Mouse (Mus musculus): ENCODE measurements around the gene Oas1a. TPM values are rescaled to one million over a fixed set of nuclear protein-coding genes. Genes with fewer than 3 reads are reported as not detected.
"Not testable (repeated sequence)": the region's sequence is repeated elsewhere in the genome, so short reads cannot be mapped to it uniquely, and the experiment has no call there.

Gene Oas1a
- polyA plus RNA-seq, 1 experiment, result not detected

DNA sequence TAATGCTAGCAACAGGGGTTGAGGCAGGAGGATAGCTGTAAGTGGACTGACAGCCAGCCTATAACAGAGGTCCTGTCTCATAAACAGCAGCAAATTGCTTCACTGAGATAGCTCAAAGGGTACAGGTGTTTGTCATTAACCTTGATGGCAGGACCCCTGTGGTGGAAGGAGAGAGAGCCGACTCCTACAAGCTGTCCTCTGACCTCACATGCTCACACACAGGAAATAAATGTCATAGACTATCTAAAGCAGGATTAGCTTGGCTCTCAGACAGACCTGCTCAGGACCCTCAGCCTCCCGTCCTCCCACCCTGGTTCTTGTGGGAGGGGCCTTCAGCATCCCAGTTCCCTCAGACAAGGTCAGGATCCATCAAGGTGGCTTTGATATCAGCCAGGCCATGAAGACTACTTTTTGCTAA lies 15.1 kb downstream of the Oas1a start:
- TF ChIP-seq EP300 (IDR thresholded peaks at IDR 0.05; ENCODE audit: insufficient read depth, low read depth, low read length) (no peak), POLR2A (IDR thresholded peaks at IDR 0.05; ENCODE audit: insufficient read depth, low read length) (no peak), CTCF (IDR thresholded peaks at IDR 0.05; ENCODE audit: low read depth, low read length) (no peak)
- no peaks in the 10 kb centered on the region for H3K4me1 ChIP-seq (ENCODE audit: control insufficient read depth, insufficient read depth, low read length)
- peaks cover 14% of the 10 kb centered on the region for H3K9me3 ChIP-seq (replicated peaks; ENCODE audit: control insufficient read depth, insufficient read depth, low read length, poor library complexity, severe bottlenecking)
- H3K27ac ChIP-seq (ENCODE audit: insufficient read depth, low read length), result no peak overlapping the region
- H3K27me3 ChIP-seq (ENCODE audit: control insufficient read depth, insufficient read depth, low read length, poor library complexity, severe bottlenecking), result no peaks in the 10 kb centered on the region
- no peaks in the 10 kb centered on the region for H3K36me3 ChIP-seq (ENCODE audit: control insufficient read depth, insufficient read depth, low read length, poor library complexity, severe bottlenecking)
- H3K4me3 ChIP-seq (ENCODE audit: low read depth, low read length), result no peak overlapping the region
- H3K9ac ChIP-seq (ENCODE audit: low read depth, poor library complexity, severe bottlenecking), result no peak overlapping the region

DNA sequence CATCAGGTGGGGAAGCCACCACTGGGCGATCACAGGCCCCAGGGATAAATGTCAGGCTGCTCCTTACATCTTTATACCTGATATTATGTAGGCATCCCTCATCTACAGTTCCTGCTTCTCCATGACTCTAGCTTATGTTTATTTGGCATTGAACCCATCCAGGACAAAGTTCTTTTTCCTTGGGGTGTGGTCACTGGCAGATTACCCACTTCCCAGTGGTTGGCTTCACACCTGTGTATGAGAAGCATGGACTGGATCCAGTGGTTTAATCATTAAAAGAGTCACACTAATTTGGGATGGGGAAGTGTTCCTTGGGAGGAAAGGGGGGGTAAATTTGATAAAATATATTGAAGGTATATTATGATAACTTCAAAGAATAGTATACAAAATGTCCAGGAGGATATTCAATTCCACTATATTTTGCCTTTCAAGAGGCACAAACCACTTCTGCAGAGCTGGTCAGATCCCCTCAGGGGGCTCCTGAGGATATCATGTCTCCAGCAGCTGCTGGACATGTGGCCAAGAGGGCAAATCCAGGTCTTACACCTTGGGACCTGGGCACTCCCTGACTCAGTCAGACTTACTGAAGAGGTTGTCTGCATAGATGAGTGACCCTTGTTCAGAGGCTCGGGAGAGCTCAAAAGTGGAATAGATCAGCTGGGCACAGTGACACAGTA lies 15.6 kb downstream of the Oas1a start:
- not testable (repeated sequence) for H3K27ac ChIP-seq (ENCODE audit: insufficient read depth, low read length); H3K27me3 ChIP-seq (ENCODE audit: control insufficient read depth, insufficient read depth, low read length, poor library complexity, severe bottlenecking); H3K36me3 ChIP-seq (ENCODE audit: control insufficient read depth, insufficient read depth, low read length, poor library complexity, severe bottlenecking); H3K4me3 ChIP-seq (ENCODE audit: low read depth, low read length); H3K4me1 ChIP-seq (ENCODE audit: control insufficient read depth, insufficient read depth, low read length); H3K9ac ChIP-seq (ENCODE audit: low read depth, poor library complexity, severe bottlenecking)
- peaks cover 14% of the 10 kb centered on the region for H3K9me3 ChIP-seq (replicated peaks; ENCODE audit: control insufficient read depth, insufficient read depth, low read length, poor library complexity, severe bottlenecking)

DNA sequence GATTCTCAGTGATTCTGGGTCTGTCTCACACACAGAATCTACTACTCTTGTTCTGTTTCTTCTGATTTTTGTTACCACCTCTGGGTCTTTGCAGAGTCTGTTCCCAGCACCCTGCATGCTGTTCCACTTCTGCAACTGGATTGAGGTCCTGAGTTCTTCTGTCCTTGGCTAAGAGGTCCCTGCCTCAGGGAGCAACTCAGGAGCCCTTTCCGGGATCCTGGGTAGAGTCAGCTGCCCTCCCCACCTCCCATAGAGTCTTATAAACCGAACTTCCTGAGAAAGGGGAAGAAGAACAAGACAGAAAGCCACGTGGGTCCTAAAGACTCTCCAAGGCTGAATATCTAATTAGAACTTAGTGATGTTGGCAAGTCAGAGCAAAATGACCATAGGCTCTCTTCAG lies 16.3 kb downstream of the Oas1a start:
- no peak overlapping the region for H3K27ac ChIP-seq (ENCODE audit: insufficient read depth, low read length)
- H3K9ac ChIP-seq (ENCODE audit: low read depth, poor library complexity, severe bottlenecking), result no peak overlapping the region
- H3K36me3 ChIP-seq (ENCODE audit: control insufficient read depth, insufficient read depth, low read length, poor library complexity, severe bottlenecking), result no peaks in the 10 kb centered on the region
- peaks cover 14% of the 10 kb centered on the region for H3K9me3 ChIP-seq (replicated peaks; ENCODE audit: control insufficient read depth, insufficient read depth, low read length, poor library complexity, severe bottlenecking)
- no peaks in the 10 kb centered on the region for H3K27me3 ChIP-seq (ENCODE audit: control insufficient read depth, insufficient read depth, low read length, poor library complexity, severe bottlenecking)
- H3K4me3 ChIP-seq (ENCODE audit: low read depth, low read length), result no peak overlapping the region
- TF ChIP-seq CTCF (IDR thresholded peaks at IDR 0.05; ENCODE audit: low read depth, low read length) (no peak), EP300 (IDR thresholded peaks at IDR 0.05; ENCODE audit: insufficient read depth, low read depth, low read length) (no peak), POLR2A (IDR thresholded peaks at IDR 0.05; ENCODE audit: insufficient read depth, low read length) (no peak)
- H3K4me1 ChIP-seq (ENCODE audit: control insufficient read depth, insufficient read depth, low read length), result no peaks in the 10 kb centered on the region

DNA sequence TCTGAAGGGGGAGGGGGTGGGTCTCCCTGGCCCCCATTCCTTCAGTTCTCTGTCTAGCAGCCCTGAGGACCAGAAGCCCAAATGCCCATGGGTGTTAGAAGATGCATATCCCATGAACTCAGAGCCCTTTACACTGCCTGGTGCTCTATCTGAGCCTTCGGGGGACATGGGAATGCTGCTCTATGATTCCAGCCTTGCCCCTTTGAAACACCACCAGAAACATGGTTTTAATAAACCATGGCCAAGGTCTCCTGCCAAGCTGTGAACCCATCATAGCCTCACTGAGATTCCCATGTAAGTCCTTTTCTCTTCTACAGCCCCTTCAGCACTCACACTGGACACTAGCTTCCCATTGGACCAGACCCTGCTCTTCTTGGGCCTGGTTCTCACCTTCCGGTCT lies 17.3 kb downstream of the Oas1a start:
- Histone ChIP-seq H3K27ac (ENCODE audit: insufficient read depth, low read length) (no peak overlapping the region), H3K9ac (ENCODE audit: low read depth, poor library complexity, severe bottlenecking) (no peak overlapping the region), H3K27me3 (ENCODE audit: control insufficient read depth, insufficient read depth, low read length, poor library complexity, severe bottlenecking) (no peaks in the 10 kb centered on the region), H3K4me1 (ENCODE audit: control insufficient read depth, insufficient read depth, low read length) (no peaks in the 10 kb centered on the region), H3K4me3 (ENCODE audit: low read depth, low read length) (no peak overlapping the region), H3K9me3 (replicated peaks; ENCODE audit: control insufficient read depth, insufficient read depth, low read length, poor library complexity, severe bottlenecking) (peaks cover 14% of the 10 kb centered on the region), H3K36me3 (ENCODE audit: control insufficient read depth, insufficient read depth, low read length, poor library complexity, severe bottlenecking) (no peaks in the 10 kb centered on the region)
- TF ChIP-seq POLR2A (IDR thresholded peaks at IDR 0.05; ENCODE audit: insufficient read depth, low read length), result no peak
- no peak for TF ChIP-seq EP300 (IDR thresholded peaks at IDR 0.05; ENCODE audit: insufficient read depth, low read depth, low read length)
- TF ChIP-seq CTCF (IDR thresholded peaks at IDR 0.05; ENCODE audit: low read depth, low read length), result no peak

- H3K36me3 ChIP-seq (ENCODE audit: control insufficient read depth, insufficient read depth, low read length, poor library complexity, severe bottlenecking); H3K4me1 ChIP-seq (ENCODE audit: control insufficient read depth, insufficient read depth, low read length); H3K27me3 ChIP-seq (ENCODE audit: control insufficient read depth, insufficient read depth, low read length, poor library complexity, severe bottlenecking): not testable (repeated sequence)
- TF ChIP-seq POLR2A (IDR thresholded peaks at IDR 0.05; ENCODE audit: insufficient read depth, low read length), result peak; percentile 27
- peak overlapping the region; percentile 75 for H3K4me3 ChIP-seq (ENCODE audit: low read depth, low read length)
- peaks cover 14% of the 10 kb centered on the region for H3K9me3 ChIP-seq (replicated peaks; ENCODE audit: control insufficient read depth, insufficient read depth, low read length, poor library complexity, severe bottlenecking)
- H3K9ac ChIP-seq (ENCODE audit: low read depth, poor library complexity, severe bottlenecking), result 0 out of 2 replicates have a peak overlapping the region, but pooled peaks have one; percentile 38
- peak overlapping the region; percentile 23; the same call in 1 of the 2 replicates for H3K27ac ChIP-seq (ENCODE audit: insufficient read depth, low read length)
Observed at GRCm38 (mm10) chr5:120888294-120888815, 19.0 kb downstream of the Oas1a start.

- Histone ChIP-seq H3K36me3 (ENCODE audit: control insufficient read depth, insufficient read depth, low read length, poor library complexity, severe bottlenecking) (no peaks in the 10 kb centered on the region), H3K4me1 (ENCODE audit: control insufficient read depth, insufficient read depth, low read length) (no peaks in the 10 kb centered on the region), H3K4me3 (ENCODE audit: low read depth, low read length) (no peak overlapping the region; the same call in 1 of the 2 replicates), H3K9ac (ENCODE audit: low read depth, poor library complexity, severe bottlenecking) (no peak overlapping the region), H3K27ac (ENCODE audit: insufficient read depth, low read length) (peak overlapping the region; percentile 23; the same call in 1 of the 2 replicates), H3K27me3 (ENCODE audit: control insufficient read depth, insufficient read depth, low read length, poor library complexity, severe bottlenecking) (no peaks in the 10 kb centered on the region), H3K9me3 (replicated peaks; ENCODE audit: control insufficient read depth, insufficient read depth, low read length, poor library complexity, severe bottlenecking) (peaks cover 9% of the 10 kb centered on the region)
- TF ChIP-seq EP300 (IDR thresholded peaks at IDR 0.05; ENCODE audit: insufficient read depth, low read depth, low read length) (no peak), POLR2A (IDR thresholded peaks at IDR 0.05; ENCODE audit: insufficient read depth, low read length) (no peak)
Observed at GRCm38 (mm10) chr5:120887831-120888230, 19.5 kb downstream of the Oas1a start.

DNA sequence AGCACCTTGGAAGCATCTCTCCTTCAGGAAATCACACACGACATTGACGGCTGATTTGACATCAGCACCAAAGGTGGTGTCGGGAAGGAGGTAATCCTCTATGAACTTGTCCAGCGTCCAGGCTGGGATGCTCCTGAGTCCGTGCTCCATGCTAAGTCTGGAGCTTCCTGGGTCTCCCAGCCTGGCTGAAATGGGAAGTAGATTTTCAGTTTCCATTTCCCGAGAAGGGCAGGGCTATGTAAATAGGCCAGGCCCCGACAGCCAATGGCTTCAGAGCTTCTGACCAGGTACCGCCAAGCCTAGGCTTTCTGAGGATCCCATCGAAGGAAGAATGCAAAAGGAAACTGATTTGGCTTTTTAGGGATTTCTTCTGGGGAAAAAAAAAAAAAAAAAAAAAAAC lies 19.9 kb downstream of the Oas1a start, which contains the start of gene Oas1g:
TSS of gene Oas1g (minus strand) at position 201 of the 400 bp plus-strand sequence.
- H3K27me3 ChIP-seq (ENCODE audit: control insufficient read depth, insufficient read depth, low read length, poor library complexity, severe bottlenecking), result not testable (repeated sequence)

DNA sequence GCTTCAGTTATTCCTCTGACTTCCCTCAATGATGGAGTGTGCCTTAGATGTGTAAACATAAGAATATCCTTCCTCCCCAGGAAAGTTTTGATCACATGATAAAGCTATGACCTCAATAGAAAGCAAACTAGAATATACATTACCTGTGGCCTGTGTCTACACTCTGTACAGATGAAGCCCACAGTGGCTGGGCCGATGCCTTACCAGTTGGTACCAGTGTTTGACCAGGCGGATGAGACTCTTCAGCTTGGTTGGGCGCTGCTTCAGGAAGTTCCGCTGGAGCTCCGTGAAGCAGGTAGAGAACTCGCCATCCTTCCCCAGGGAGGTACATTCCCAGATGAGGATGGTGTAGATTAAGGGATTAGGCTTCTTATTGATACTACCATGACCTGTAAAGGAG lies 25.6 kb downstream of the Oas1a start:
- not testable (repeated sequence) for H3K27ac ChIP-seq (ENCODE audit: insufficient read depth, low read length); H3K4me1 ChIP-seq (ENCODE audit: control insufficient read depth, insufficient read depth, low read length); H3K9me3 ChIP-seq (replicated peaks; ENCODE audit: control insufficient read depth, insufficient read depth, low read length, poor library complexity, severe bottlenecking); H3K9ac ChIP-seq (ENCODE audit: low read depth, poor library complexity, severe bottlenecking); H3K36me3 ChIP-seq (ENCODE audit: control insufficient read depth, insufficient read depth, low read length, poor library complexity, severe bottlenecking); H3K27me3 ChIP-seq (ENCODE audit: control insufficient read depth, insufficient read depth, low read length, poor library complexity, severe bottlenecking); H3K4me3 ChIP-seq (ENCODE audit: low read depth, low read length)

More for the DNA sequence above, 19.9 kb downstream of the Oas1a start, which contains the start of gene Oas1g:
- Histone ChIP-seq H3K27ac (ENCODE audit: insufficient read depth, low read length) (peak within 1 kb of the TSS; percentile 23; the same call in 1 of the 2 replicates), H3K4me3 (ENCODE audit: low read depth, low read length) (peak within 1 kb of the TSS; percentile 16; the same call in 1 of the 2 replicates), H3K9ac (ENCODE audit: low read depth, poor library complexity, severe bottlenecking) (peak within 1 kb of the TSS; percentile 9; the same call in 1 of the 2 replicates)
- not testable (repeated sequence) for H3K36me3 ChIP-seq (ENCODE audit: control insufficient read depth, insufficient read depth, low read length, poor library complexity, severe bottlenecking); H3K4me1 ChIP-seq (ENCODE audit: control insufficient read depth, insufficient read depth, low read length); H3K9me3 ChIP-seq (replicated peaks; ENCODE audit: control insufficient read depth, insufficient read depth, low read length, poor library complexity, severe bottlenecking)

- H3K9me3 ChIP-seq (replicated peaks; ENCODE audit: control insufficient read depth, insufficient read depth, low read length, poor library complexity, severe bottlenecking); H3K36me3 ChIP-seq (ENCODE audit: control insufficient read depth, insufficient read depth, low read length, poor library complexity, severe bottlenecking); H3K9ac ChIP-seq (ENCODE audit: low read depth, poor library complexity, severe bottlenecking); H3K4me1 ChIP-seq (ENCODE audit: control insufficient read depth, insufficient read depth, low read length); H3K4me3 ChIP-seq (ENCODE audit: low read depth, low read length); H3K27ac ChIP-seq (ENCODE audit: insufficient read depth, low read length); H3K27me3 ChIP-seq (ENCODE audit: control insufficient read depth, insufficient read depth, low read length, poor library complexity, severe bottlenecking): not testable (repeated sequence)
Observed at GRCm38 (mm10) chr5:120878803-120879202, 28.5 kb downstream of the Oas1a start.
